Mouse (Mus musculus): ENCODE results near the gene Cpeb3. TPM values are rescaled to one million over a fixed set of nuclear protein-coding genes. Genes with fewer than 3 reads are reported as not detected.
"Not testable (repeated sequence)": the region's sequence is repeated elsewhere in the genome, so short reads cannot be mapped to it uniquely, and the experiment has no call there.

Cpeb3 gene
- polyA plus RNA-seq, 1 experiment from 2014 or later, result 3.1 TPM

DNA sequence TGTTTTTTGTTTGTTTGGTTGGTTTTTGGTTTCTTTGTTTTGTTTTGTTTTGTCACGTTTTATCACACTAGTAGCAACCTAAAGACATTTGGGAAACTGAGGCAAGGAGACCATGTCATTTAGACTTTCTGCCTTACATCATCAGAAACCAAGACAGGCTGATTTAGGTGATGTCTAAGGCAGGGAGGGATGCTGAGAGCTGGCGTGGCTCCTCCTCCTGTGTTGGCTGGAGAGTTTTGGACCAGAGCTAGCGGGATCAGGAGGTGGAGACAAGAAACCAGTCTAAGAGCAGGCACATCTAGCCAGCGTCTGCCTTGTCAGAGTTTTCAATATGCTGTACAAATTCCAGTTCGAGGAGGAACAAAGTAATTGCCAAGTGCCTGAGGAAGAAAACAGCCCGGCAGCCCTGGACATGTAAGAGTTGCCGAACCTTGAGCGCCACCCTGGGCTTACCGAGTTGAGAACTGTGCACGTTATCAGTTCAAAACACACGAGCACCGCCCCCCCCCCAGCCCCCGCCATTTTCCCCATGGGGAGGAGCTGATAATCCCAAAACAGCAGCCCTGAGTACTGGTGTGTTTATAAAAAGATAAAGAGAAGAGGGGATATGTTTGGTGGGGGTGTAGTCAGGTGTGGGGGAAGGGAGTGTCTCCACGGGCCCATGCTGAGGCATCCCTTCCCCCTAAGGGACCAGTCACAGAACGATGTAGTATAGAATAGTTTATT, 29.5 kb upstream of the Cpeb3 start:
- Histone ChIP-seq H3K9ac (ENCODE audit: low read length) (no peak overlapping the region), H3K27ac (ENCODE audit: low read depth, low read length) (no peak overlapping the region), H3K9me3 (replicated peaks; ENCODE audit: control insufficient read depth, low read length) (no peaks in the 10 kb centered on the region), H3K4me1 (ENCODE audit: control insufficient read depth, insufficient read depth, low read length) (peaks cover 13% of the 10 kb centered on the region; the same call in 1 of the 2 replicates), H3K4me3 (ENCODE audit: low read depth, low read length) (no peak overlapping the region), H3K36me3 (ENCODE audit: control insufficient read depth, insufficient read depth, low read length) (no peaks in the 10 kb centered on the region), H3K27me3 (replicated peaks; ENCODE audit: control insufficient read depth, insufficient read depth, low read length) (peaks cover 13% of the 10 kb centered on the region; the same call in 1 of the 2 replicates), H3K4me2 (ENCODE audit: low read length) (peak overlapping the region; percentile 4; the same call in 1 of the 2 replicates)
- ATAC-seq, result peak; percentile 21; the same call in 1 of the 2 replicates
- WGBS, result 10% methylated on average over 15 of the region's 15 CpGs
- DNase-seq (ENCODE audit: low spot score), result peak; percentile 6

GRCm38 (mm10) chr19:37237306-37237705, 28.9 kb upstream of the Cpeb3 start:
- Histone ChIP-seq H3K4me3 (ENCODE audit: low read depth, low read length) (no peak overlapping the region), H3K9ac (ENCODE audit: low read length) (no peak overlapping the region), H3K4me1 (ENCODE audit: control insufficient read depth, insufficient read depth, low read length) (peaks cover 13% of the 10 kb centered on the region; the same call in 1 of the 2 replicates), H3K4me2 (ENCODE audit: low read length) (no peak overlapping the region), H3K36me3 (ENCODE audit: control insufficient read depth, insufficient read depth, low read length) (no peaks in the 10 kb centered on the region), H3K27me3 (replicated peaks; ENCODE audit: control insufficient read depth, insufficient read depth, low read length) (peaks cover 13% of the 10 kb centered on the region; the same call in 1 of the 2 replicates), H3K9me3 (replicated peaks; ENCODE audit: control insufficient read depth, low read length) (no peaks in the 10 kb centered on the region), H3K27ac (ENCODE audit: low read depth, low read length) (no peak overlapping the region)
- 55% methylated on average over 5 of the region's 5 CpGs for WGBS
- ATAC-seq (no peak), DNase-seq (ENCODE audit: low spot score) (no peak)

- WGBS, result 36% methylated on average over 8 of the region's 8 CpGs
- H3K4me2 ChIP-seq (ENCODE audit: low read length), result no peak overlapping the region
- H3K4me3 ChIP-seq (ENCODE audit: low read depth, low read length), result no peak overlapping the region
- ATAC-seq (no peak), DNase-seq (ENCODE audit: low spot score) (peak; percentile 13)
- H3K36me3 ChIP-seq (ENCODE audit: control insufficient read depth, insufficient read depth, low read length), result no peaks in the 10 kb centered on the region
- H3K9me3 ChIP-seq (replicated peaks; ENCODE audit: control insufficient read depth, low read length), result no peaks in the 10 kb centered on the region
- peaks cover 13% of the 10 kb centered on the region; the same call in 1 of the 2 replicates for H3K4me1 ChIP-seq (ENCODE audit: control insufficient read depth, insufficient read depth, low read length)
- no peak overlapping the region for H3K27ac ChIP-seq (ENCODE audit: low read depth, low read length)
- H3K9ac ChIP-seq (ENCODE audit: low read length), result no peak overlapping the region
- H3K27me3 ChIP-seq (replicated peaks; ENCODE audit: control insufficient read depth, insufficient read depth, low read length), result peaks cover 13% of the 10 kb centered on the region; the same call in 1 of the 2 replicates
Observed at GRCm38 (mm10) chr19:37235818-37236217, 27.4 kb upstream of the Cpeb3 start.

- peaks cover 12% of the 10 kb centered on the region; the same call in 1 of the 2 replicates for H3K4me1 ChIP-seq (ENCODE audit: control insufficient read depth, insufficient read depth, low read length)
- peaks cover 13% of the 10 kb centered on the region; the same call in 1 of the 2 replicates for H3K27me3 ChIP-seq (replicated peaks; ENCODE audit: control insufficient read depth, insufficient read depth, low read length)
- H3K36me3 ChIP-seq (ENCODE audit: control insufficient read depth, insufficient read depth, low read length), result no peaks in the 10 kb centered on the region
- ATAC-seq, result peak; percentile 73
- peak overlapping the region; percentile 63 for H3K9ac ChIP-seq (ENCODE audit: low read length)
- peak overlapping the region; percentile 82 for H3K4me2 ChIP-seq (ENCODE audit: low read length)
- H3K27ac ChIP-seq (ENCODE audit: low read depth, low read length), result no peak overlapping the region
- WGBS, result 5% methylated on average over 63 of the region's 63 CpGs
- peak overlapping the region; percentile 45 for H3K4me3 ChIP-seq (ENCODE audit: low read depth, low read length)
- DNase-seq (ENCODE audit: low spot score), result peak; percentile 39
- H3K9me3 ChIP-seq (replicated peaks; ENCODE audit: control insufficient read depth, low read length), result no peaks in the 10 kb centered on the region
Observed at GRCm38 (mm10) chr19:37233561-37234539, 25.4 kb upstream of the Cpeb3 start.

- DNase-seq (ENCODE audit: low spot score); H3K9me3 ChIP-seq (replicated peaks; ENCODE audit: control insufficient read depth, low read length); H3K9ac ChIP-seq (ENCODE audit: low read length); H3K4me3 ChIP-seq (ENCODE audit: low read depth, low read length); H3K36me3 ChIP-seq (ENCODE audit: control insufficient read depth, insufficient read depth, low read length); H3K27ac ChIP-seq (ENCODE audit: low read depth, low read length); ATAC-seq; H3K4me2 ChIP-seq (ENCODE audit: low read length); H3K4me1 ChIP-seq (ENCODE audit: control insufficient read depth, insufficient read depth, low read length): not testable (repeated sequence)
- WGBS, result 75% methylated on average over 9 of the region's 9 CpGs
- peaks cover 13% of the 10 kb centered on the region; the same call in 1 of the 2 replicates for H3K27me3 ChIP-seq (replicated peaks; ENCODE audit: control insufficient read depth, insufficient read depth, low read length)
Observed at GRCm38 (mm10) chr19:37232598-37232997, 24.2 kb upstream of the Cpeb3 start.

GRCm38 (mm10) chr19:37225197-37225862, 16.9 kb upstream of the Cpeb3 start:
- Histone ChIP-seq H3K9me3 (replicated peaks; ENCODE audit: control insufficient read depth, low read length) (no peaks in the 10 kb centered on the region), H3K4me2 (ENCODE audit: low read length) (no peak overlapping the region), H3K9ac (ENCODE audit: low read length) (no peak overlapping the region), H3K36me3 (ENCODE audit: control insufficient read depth, insufficient read depth, low read length) (peaks cover 34% of the 10 kb centered on the region), H3K27ac (ENCODE audit: low read depth, low read length) (no peak overlapping the region), H3K27me3 (replicated peaks; ENCODE audit: control insufficient read depth, insufficient read depth, low read length) (no peaks in the 10 kb centered on the region), H3K4me3 (ENCODE audit: low read depth, low read length) (no peak overlapping the region), H3K4me1 (ENCODE audit: control insufficient read depth, insufficient read depth, low read length) (no peaks in the 10 kb centered on the region)
- ATAC-seq (no peak), DNase-seq (ENCODE audit: low spot score) (no peak)
- WGBS, result 82% methylated on average over 6 of the region's 6 CpGs

- no peak for DNase-seq (ENCODE audit: low spot score)
- H3K4me3 ChIP-seq (ENCODE audit: low read depth, low read length), result no peak overlapping the region
- 90% methylated on average over 2 of the region's 2 CpGs for WGBS
- H3K9ac ChIP-seq (ENCODE audit: low read length), result no peak overlapping the region
- H3K4me1 ChIP-seq (ENCODE audit: control insufficient read depth, insufficient read depth, low read length), result peaks cover under 1% of the 10 kb centered on the region
- H3K27me3 ChIP-seq (replicated peaks; ENCODE audit: control insufficient read depth, insufficient read depth, low read length), result no peaks in the 10 kb centered on the region
- no peak overlapping the region for H3K27ac ChIP-seq (ENCODE audit: low read depth, low read length)
- ATAC-seq, result no peak
- H3K4me2 ChIP-seq (ENCODE audit: low read length), result no peak overlapping the region
- peaks cover 63% of the 10 kb centered on the region for H3K36me3 ChIP-seq (ENCODE audit: control insufficient read depth, insufficient read depth, low read length)
- no peaks in the 10 kb centered on the region for H3K9me3 ChIP-seq (replicated peaks; ENCODE audit: control insufficient read depth, low read length)
Observed at GRCm38 (mm10) chr19:37214711-37215110, 6.3 kb upstream of the Cpeb3 start.

DNA sequence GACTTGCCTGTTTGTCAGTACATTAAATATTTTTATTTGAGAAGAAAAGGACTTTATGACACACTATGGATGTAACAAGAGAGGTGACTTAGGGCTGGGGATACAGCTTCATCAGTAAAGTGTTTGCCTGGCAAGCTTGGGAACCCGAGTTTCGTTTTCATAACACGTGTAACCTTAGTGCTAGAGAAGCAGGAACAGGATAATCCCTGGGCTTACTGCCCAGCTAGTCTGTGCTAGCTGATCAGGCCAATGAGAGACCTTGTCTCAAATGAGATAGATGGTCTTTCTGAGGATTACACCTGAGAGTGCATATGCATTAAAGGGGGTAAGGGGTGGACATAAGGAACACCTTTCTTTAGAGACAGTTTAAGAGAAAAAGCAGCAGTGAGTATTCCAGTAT, 3.0 kb upstream of the Cpeb3 start:
- Histone ChIP-seq H3K9me3 (replicated peaks; ENCODE audit: control insufficient read depth, low read length) (no peaks in the 10 kb centered on the region), H3K4me2 (ENCODE audit: low read length) (no peak overlapping the region), H3K27me3 (replicated peaks; ENCODE audit: control insufficient read depth, insufficient read depth, low read length) (no peaks in the 10 kb centered on the region), H3K4me1 (ENCODE audit: control insufficient read depth, insufficient read depth, low read length) (peaks cover 14% of the 10 kb centered on the region), H3K4me3 (ENCODE audit: low read depth, low read length) (no peak overlapping the region), H3K9ac (ENCODE audit: low read length) (no peak overlapping the region), H3K36me3 (ENCODE audit: control insufficient read depth, insufficient read depth, low read length) (peaks cover 34% of the 10 kb centered on the region), H3K27ac (ENCODE audit: low read depth, low read length) (no peak overlapping the region)
- ATAC-seq (no peak), DNase-seq (ENCODE audit: low spot score) (no peak)
- 97% methylated on average over 3 of the region's 3 CpGs for WGBS

All from forebrain, embryonic 14.5 days (tissue).